ENCODE assay signal across 8 mouse cellular contexts in genomic region chr7:44818164-44818563, GRCm38 (mm10). TPM values are rescaled to one million over a fixed set of nuclear protein-coding genes. Genes with fewer than 3 reads are reported as not detected.
A peak's percentile ranks its signal among the peaks of the same experiment; 100 is the strongest.
DNase-seq lines count a peak whose midpoint lies in the region; ATAC-seq and TF ChIP-seq lines count a peak whose summit lies in the region.

No protein-coding gene starts in this region.

- H3K9me3 ChIP-seq in hindbrain, embryonic 10.5 days, result no peaks in the 10 kb centered on the region
- H3K9me3 ChIP-seq in lung, embryonic 14.5 days (ENCODE audit: low read depth, low read length), result no peaks in the 10 kb centered on the region
- no peaks in the 10 kb centered on the region for H3K9me3 ChIP-seq in stomach, embryonic 15.5 days

- peak overlapping the region; percentile 99 for H3K27ac ChIP-seq in hindbrain, embryonic 10.5 days
- no peak overlapping the region; the same call in 1 of the 2 replicates for H3K27ac ChIP-seq in lung, embryonic 14.5 days (ENCODE audit: low read depth)
- H3K27ac ChIP-seq in stomach, embryonic 15.5 days, result peak overlapping the region; percentile 98; the same call in 1 of the 2 replicates

- H3K27me3 ChIP-seq in hindbrain, embryonic 10.5 days (ENCODE audit: insufficient read depth, poor library complexity, severe bottlenecking), result no peaks in the 10 kb centered on the region
- H3K27me3 ChIP-seq in lung, embryonic 14.5 days (ENCODE audit: insufficient read depth, low read length), result no peaks in the 10 kb centered on the region
- H3K27me3 ChIP-seq in stomach, embryonic 15.5 days (replicated peaks), result no peaks in the 10 kb centered on the region

- peak; percentile 58 for TF ChIP-seq CTCF in lung, embryonic 14.5 days (IDR thresholded peaks at IDR 0.05; ENCODE audit: low read depth)

- peak overlapping the region; percentile 98 for H3K9ac ChIP-seq in lung, embryonic 14.5 days
- H3K9ac ChIP-seq in stomach, embryonic 15.5 days, result peak overlapping the region; percentile 1; the same call in 1 of the 2 replicates

- H3K4me1 ChIP-seq in hindbrain, embryonic 10.5 days (replicated peaks), result peaks cover 71% of the 10 kb centered on the region
- peaks cover 14% of the 10 kb centered on the region for H3K4me1 ChIP-seq in lung, embryonic 14.5 days (ENCODE audit: insufficient read depth)
- peaks cover 47% of the 10 kb centered on the region for H3K4me1 ChIP-seq in stomach, embryonic 15.5 days

- peak overlapping the region; percentile 90 for H3K4me3 ChIP-seq in hindbrain, embryonic 10.5 days
- H3K4me3 ChIP-seq in lung, embryonic 14.5 days (ENCODE audit: low read depth, low read length), result peak overlapping the region; percentile 88
- H3K4me3 ChIP-seq in stomach, embryonic 15.5 days (replicated peaks), result peak overlapping the region; percentile 88

- 54% methylated on average over 2 of the region's 2 CpGs for WGBS in hindbrain, embryonic 10.5 days
- WGBS in lung, embryonic 14.5 days, result 11% methylated on average over 2 of the region's 2 CpGs
- 24% methylated on average over 2 of the region's 2 CpGs for WGBS in stomach, embryonic 15.5 days

- DNase-seq in cerebellum, adult 8-10 months, result peak; percentile 13
- DNase-seq in cerebellum, postnatal 10 days, result no peak
- DNase-seq in urinary bladder, adult 2 months (ENCODE audit: low spot score), result peak; percentile 12
- no peak for DNase-seq in urinary bladder, postnatal 10 days (ENCODE audit: low spot score)
- no peak for DNase-seq in hindbrain, embryonic 10.5 days (ENCODE audit: low spot score)
- peak; percentile 80 for DNase-seq in lung, embryonic 14.5 days
- no peak for DNase-seq in adrenal gland, postnatal 36 days

- no peak for ATAC-seq in lung, embryonic 14.5 days (ENCODE audit: insufficient read depth)
- ATAC-seq in stomach, embryonic 15.5 days (ENCODE audit: insufficient read depth, low FRiP score, low read depth), result no peak

- peak overlapping the region; percentile 89 for H3K4me2 ChIP-seq in lung, embryonic 14.5 days
- H3K4me2 ChIP-seq in stomach, embryonic 15.5 days, result peak overlapping the region; percentile 82

- peaks cover 50% of the 10 kb centered on the region for H3K36me3 ChIP-seq in hindbrain, embryonic 10.5 days
- H3K36me3 ChIP-seq in lung, embryonic 14.5 days (ENCODE audit: insufficient read depth), result peaks cover 27% of the 10 kb centered on the region
- H3K36me3 ChIP-seq in stomach, embryonic 15.5 days, result no peaks in the 10 kb centered on the region; the same call in 1 of the 2 replicates

RNA-seq across cellular contexts. Expression of gene Atf5, which starts 1.7 kb away (rescaled TPM):
- 43.4 and 63.6 TPM in 2 replicates for polyA plus RNA-seq in urinary bladder, adult 2 months (2012; rRNA removed)
- 4.6 TPM in 2 replicates for polyA plus RNA-seq in hindbrain, embryonic 10.5 days (2016; fragmentation: Nextera tagmentation; extraction: Ambion mirVana)
- polyA plus RNA-seq in lung, embryonic 14.5 days (2014; fragmentation: Nextera tagmentation; extraction: Ambion mirVana), result 3.1 TPM in 2 replicates
- 5.3 and 6.4 TPM in 2 replicates for polyA plus RNA-seq in stomach, embryonic 15.5 days (2015; fragmentation: Nextera tagmentation; extraction: Ambion mirVana)
- 100 to 1,000 TPM; 135 to 151 TPM for total RNA-seq in adrenal gland, postnatal 36 days (2021)

RNA-seq across cellular contexts. Expression of gene Il4i1, which starts 2.0 kb away (rescaled TPM):
- polyA plus RNA-seq in urinary bladder, adult 2 months (2012; rRNA removed), result 1.7 and 2.5 TPM in 2 replicates
- 1.7 and 1.9 TPM in 2 replicates for polyA plus RNA-seq in hindbrain, embryonic 10.5 days (2016; fragmentation: Nextera tagmentation; extraction: Ambion mirVana)
- polyA plus RNA-seq in lung, embryonic 14.5 days (2014; fragmentation: Nextera tagmentation; extraction: Ambion mirVana), result 0.93 and 1.5 TPM in 2 replicates
- 1.3 and 1.4 TPM in 2 replicates for polyA plus RNA-seq in stomach, embryonic 15.5 days (2015; fragmentation: Nextera tagmentation; extraction: Ambion mirVana)
- 1 to 10 TPM; 2.0 to 2.6 TPM for total RNA-seq in adrenal gland, postnatal 36 days (2021)

RNA-seq across cellular contexts. Expression of gene Nup62, which starts 2.3 kb away (rescaled TPM):
- 30.5 and 34.7 TPM in 2 replicates for polyA plus RNA-seq in urinary bladder, adult 2 months (2012; rRNA removed)
- polyA plus RNA-seq in hindbrain, embryonic 10.5 days (2016; fragmentation: Nextera tagmentation; extraction: Ambion mirVana), result 135 and 158 TPM in 2 replicates
- polyA plus RNA-seq in lung, embryonic 14.5 days (2014; fragmentation: Nextera tagmentation; extraction: Ambion mirVana), result 65.8 and 68.9 TPM in 2 replicates
- polyA plus RNA-seq in stomach, embryonic 15.5 days (2015; fragmentation: Nextera tagmentation; extraction: Ambion mirVana), result 79.3 and 79.8 TPM in 2 replicates
- 10 to 100 TPM; 40.9 to 42.5 TPM for total RNA-seq in adrenal gland, postnatal 36 days (2021)

RNA-seq across cellular contexts. Expression of gene Akt1s1, which starts 30.6 kb away (rescaled TPM):
- 93.8 and 99.5 TPM in 2 replicates for polyA plus RNA-seq in urinary bladder, adult 2 months (2012; rRNA removed)
- 81.7 and 93.3 TPM in 2 replicates for polyA plus RNA-seq in hindbrain, embryonic 10.5 days (2016; fragmentation: Nextera tagmentation; extraction: Ambion mirVana)
- polyA plus RNA-seq in lung, embryonic 14.5 days (2014; fragmentation: Nextera tagmentation; extraction: Ambion mirVana), result 61.9 and 76.9 TPM in 2 replicates
- 110 and 112 TPM in 2 replicates for polyA plus RNA-seq in stomach, embryonic 15.5 days (2015; fragmentation: Nextera tagmentation; extraction: Ambion mirVana)
- 100 to 1,000 TPM; 108 to 118 TPM for total RNA-seq in adrenal gland, postnatal 36 days (2021)

RNA-seq across cellular contexts. Expression of gene Tbc1d17, which starts 30.7 kb away (rescaled TPM):
- polyA plus RNA-seq in urinary bladder, adult 2 months (2012; rRNA removed), result 67.3 and 68.9 TPM in 2 replicates
- 77.1 and 91.1 TPM in 2 replicates for polyA plus RNA-seq in hindbrain, embryonic 10.5 days (2016; fragmentation: Nextera tagmentation; extraction: Ambion mirVana)
- 60.1 and 73.7 TPM in 2 replicates for polyA plus RNA-seq in lung, embryonic 14.5 days (2014; fragmentation: Nextera tagmentation; extraction: Ambion mirVana)
- 64.5 and 72.0 TPM in 2 replicates for polyA plus RNA-seq in stomach, embryonic 15.5 days (2015; fragmentation: Nextera tagmentation; extraction: Ambion mirVana)
- total RNA-seq in adrenal gland, postnatal 36 days (2021), result 10 to 100 TPM; 54.1 to 73.4 TPM

Comparison
In these comparisons a context has a peak if more than half of its experiments do, and no peak if none do; other contexts are left out.
1. DNase-seq: peak in cerebellum, adult 8-10 months (single experiment), urinary bladder, adult 2 months (single experiment) and lung, embryonic 14.5 days (single experiment); none in cerebellum, postnatal 10 days (0 of 2), urinary bladder, postnatal 10 days (single experiment), hindbrain, embryonic 10.5 days (single experiment) and adrenal gland, postnatal 36 days (0 of 2).
2. Peak in every context shown above with its lines, with median percentiles within 50 percentile points of each other: H3K4me3 ChIP-seq.